Mouse (Mus musculus) liver, adult 2 months (tissue): ENCODE measurements around the gene Nucks1.

Experiments used
- CTCF ChIP-seq: fragments of 200-500 bp; IDR thresholded peaks from 2 replicates; pipeline ENCODE4 v1.5.1; 2011; ENCODE audit warnings: low read depth, low read length, control low read depth
- POLR2A ChIP-seq: fragments of 200-500 bp; IDR thresholded peaks from 2 replicates; pipeline ENCODE4 v1.6.1; 2011; ENCODE audit warnings: low read length, control low read depth; ENCODE audit not compliant: insufficient read depth; ENCODE audit errors: extremely low read depth

- TF ChIP-seq POLR2A (no peak), CTCF (no peak)
Observed at GRCm38 (mm10) chr1:131967336-131967735, 57.0 kb downstream of the Nucks1 start.
